In the genomic region with DNA sequence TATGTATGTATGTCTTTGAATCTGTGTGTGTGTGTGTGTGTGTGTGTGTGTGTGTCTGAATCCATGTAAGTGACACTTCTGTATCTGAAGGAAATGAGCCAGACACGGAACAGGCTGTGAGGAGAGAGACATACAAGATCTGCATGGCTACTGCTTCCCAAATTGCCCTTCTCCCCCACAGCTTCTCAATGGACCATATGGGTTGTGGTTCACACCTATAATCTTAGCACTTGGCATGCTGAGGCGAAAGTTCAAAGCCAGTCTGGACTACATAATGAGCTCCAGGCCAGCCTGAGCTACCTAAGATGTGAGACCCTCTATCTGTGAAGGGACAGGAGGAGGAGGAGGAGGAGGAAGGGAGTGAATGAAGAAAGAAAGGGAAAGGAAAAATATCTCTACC, we compare ENCODE assay signal across 10 mouse cellular contexts.
"Had no signal": no experiment of that assay in that cellular context is flagged by ENCODE, and none has a peak within 500 bp of the region (broad histone marks: within the 10 kb centered on the region; RNA-seq: fewer than 3 reads in every experiment).

No protein-coding gene starts in this region.

- H3K9ac ChIP-seq: liver, embryonic 14.5 days; liver, postnatal 0 days; lung, embryonic 14.5 days; midbrain, embryonic 12.5 days had no signal

- H3K9me3 ChIP-seq: midbrain, embryonic 12.5 days had no signal

- H3K27ac ChIP-seq: kidney, postnatal 0 days; layer of hippocampus, adult 2 months; left cerebral cortex, adult 2 months; liver, embryonic 14.5 days; macrophage; midbrain, embryonic 12.5 days had no signal

- ATAC-seq: liver, postnatal 0 days; midbrain, embryonic 16.5 days had no signal

- H3K4me2 ChIP-seq: liver, embryonic 11.5 days; lung, embryonic 14.5 days; midbrain, embryonic 12.5 days had no signal

- H3K4me3 ChIP-seq: layer of hippocampus, adult 2 months; left cerebral cortex, adult 2 months; midbrain, embryonic 12.5 days had no signal

- H3K36me3 ChIP-seq: midbrain, embryonic 12.5 days had no signal

- H3K4me1 ChIP-seq: midbrain, embryonic 12.5 days had no signal
